Mouse (Mus musculus) C2C12 (cell line): Measurements from ENCODE around the gene AI481877. TPM values are rescaled to one million over a fixed set of nuclear protein-coding genes. Genes with fewer than 3 reads are reported as not detected.
A peak's percentile ranks its signal among the peaks of the same experiment; 100 is the strongest.

Source experiments
- H3K27me3 ChIP-seq: one replicate; pipeline ENCODE4 v1.6.1; 2011; ENCODE audit not compliant: control insufficient read depth, insufficient read depth, insufficient read length
- H3K36me3 ChIP-seq: one replicate; pipeline ENCODE4 v1.6.1; 2011; ENCODE audit not compliant: control insufficient read depth, insufficient read depth
- H3K4me3 ChIP-seq: one replicate; pipeline ENCODE4 v1.5.1; 2011; ENCODE audit warnings: mild to moderate bottlenecking, control low read depth; ENCODE audit not compliant: poor library complexity, insufficient read depth, severe bottlenecking
- H3K79me2 ChIP-seq: one replicate; pipeline ENCODE4 v1.6.1; 2011; ENCODE audit not compliant: control insufficient read depth, insufficient read depth
- H3K79me3 ChIP-seq: one replicate; pipeline ENCODE4 v1.6.1; 2011; ENCODE audit warnings: low read depth, control low read depth
- H3ac ChIP-seq: one replicate; pipeline ENCODE3; 2011; ENCODE audit warnings: low read depth; ENCODE audit not compliant: control insufficient read depth, insufficient read length
- CEBPB ChIP-seq: IDR thresholded peaks from one replicate; pipeline ENCODE4 v1.6.1; 2011; ENCODE audit warnings: low read depth, mild to moderate bottlenecking, control low read depth, moderate library complexity
- CTCF ChIP-seq: IDR thresholded peaks from one replicate; pipeline ENCODE4 v1.5.1; 2011; ENCODE audit not compliant: control insufficient read depth, insufficient read depth, insufficient read length
- FOSL1 ChIP-seq: IDR thresholded peaks from one replicate; pipeline ENCODE4 v1.8.0; 2011; ENCODE audit warnings: mild to moderate bottlenecking, low read length; ENCODE audit not compliant: poor library complexity, insufficient read depth, severe bottlenecking
- MAX ChIP-seq: IDR thresholded peaks from one replicate; pipeline ENCODE4 v1.6.1; 2011; ENCODE audit warnings: mild to moderate bottlenecking, control low read depth
- MYOD1 ChIP-seq: IDR thresholded peaks from one replicate; pipeline ENCODE4 v1.6.1; 2011; ENCODE audit warnings: low read depth; ENCODE audit not compliant: control insufficient read depth, insufficient read length
- MYOG ChIP-seq: IDR thresholded peaks from one replicate; pipeline ENCODE4 v1.6.1; 2011; ENCODE audit not compliant: control insufficient read depth, insufficient read length; ENCODE audit errors: extremely low read depth
- USF1 ChIP-seq: IDR thresholded peaks from one replicate; pipeline ENCODE4 v1.6.1; 2011; ENCODE audit warnings: low read depth, mild to moderate bottlenecking, control low read depth, moderate library complexity
- polyA plus RNA-seq: library from polyadenylated mRNA; unstranded; fragments of >200 nt; fragmentation: generic; extraction: Trizol; gene quantifications from one replicate; pipeline ENCODE4 v1.2.1, GENCODE M21; 2012; ENCODE audit warnings: missing spikeins

The AI481877 gene
- polyA plus RNA-seq, 1 experiment = not detected

DNA sequence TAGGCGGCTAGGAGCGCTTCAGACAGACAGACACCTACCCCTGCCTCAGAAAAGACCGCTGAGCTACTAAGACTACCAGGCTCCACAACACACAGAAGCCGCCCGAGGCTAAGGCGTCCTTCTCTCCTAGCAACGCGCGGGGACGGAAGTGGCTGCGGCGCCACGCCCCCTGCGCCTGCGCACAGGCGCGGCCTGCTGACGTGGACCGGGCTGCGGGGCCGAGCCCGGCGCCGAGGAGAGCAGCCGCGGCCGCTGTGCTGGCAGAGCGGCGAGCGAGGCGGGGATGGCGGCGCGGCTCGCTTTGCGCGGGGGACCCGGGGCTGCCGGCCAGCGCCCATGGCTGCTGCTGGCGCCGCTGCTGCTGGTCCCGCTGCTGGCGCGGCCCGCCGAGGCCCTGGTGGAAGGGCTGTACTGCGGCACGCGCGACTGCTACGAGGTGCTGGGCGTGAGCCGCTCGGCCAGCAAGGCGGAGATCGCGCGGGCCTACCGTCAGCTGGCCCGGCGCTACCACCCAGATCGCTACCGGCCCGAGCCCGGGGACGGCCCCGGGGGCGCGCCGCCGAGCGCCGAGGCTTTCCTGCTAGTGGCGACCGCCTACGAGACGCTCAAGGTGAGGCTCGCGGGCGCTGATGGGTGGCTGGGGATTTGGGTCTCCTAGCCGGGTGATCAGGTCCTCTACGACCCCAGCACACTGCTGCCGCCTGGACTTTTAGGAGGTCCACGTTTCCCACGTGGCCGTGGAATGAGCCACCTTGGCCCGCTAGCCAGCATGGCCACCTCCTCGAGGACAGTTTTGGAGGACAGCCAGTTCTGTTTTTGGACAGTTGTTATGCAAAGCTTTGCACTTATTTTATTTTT, 135.6 kb downstream of the AI481877 start, which contains the start of gene Gm20503:
Gene Gm20503, plus strand, starts transcription at position 263 of the 858 bp plus-strand sequence.
- H3K79me3 ChIP-seq = peaks cover 44% of the 10 kb centered on the region
- peaks cover 52% of the 10 kb centered on the region for H3K79me2 ChIP-seq
- H3ac ChIP-seq = peak within 1 kb of the TSS; percentile 96
- H3K27me3 ChIP-seq = no peaks in the 10 kb centered on the region
- no peak for TF ChIP-seq MYOD1
- TF ChIP-seq MAX = peak; percentile 59
- no peaks in the 10 kb centered on the region for H3K36me3 ChIP-seq
- H3K4me3 ChIP-seq = peak within 1 kb of the TSS; percentile 84

- Histone ChIP-seq H3K79me2 (peaks cover 27% of the 10 kb centered on the region), H3K36me3 (no peaks in the 10 kb centered on the region), H3K27me3 (no peaks in the 10 kb centered on the region), H3ac (no peak overlapping the region), H3K79me3 (peaks cover 22% of the 10 kb centered on the region), H3K4me3 (no peak overlapping the region)
- TF ChIP-seq CTCF = peak; percentile 33
- no peak for TF ChIP-seq FOSL1
Measured at GRCm38 (mm10) chr4:59000614-59001013, 138.2 kb downstream of the AI481877 start.

GRCm38 (mm10) chr4:58999686-59000085, 139.1 kb downstream of the AI481877 start:
- Histone ChIP-seq H3K4me3 (no peak overlapping the region), H3K79me2 (peaks cover 17% of the 10 kb centered on the region), H3ac (no peak overlapping the region), H3K36me3 (no peaks in the 10 kb centered on the region), H3K27me3 (no peaks in the 10 kb centered on the region), H3K79me3 (peaks cover 13% of the 10 kb centered on the region)
- TF ChIP-seq MAX (peak; percentile 68), CTCF (peak; percentile 76), USF1 (no peak)

DNA sequence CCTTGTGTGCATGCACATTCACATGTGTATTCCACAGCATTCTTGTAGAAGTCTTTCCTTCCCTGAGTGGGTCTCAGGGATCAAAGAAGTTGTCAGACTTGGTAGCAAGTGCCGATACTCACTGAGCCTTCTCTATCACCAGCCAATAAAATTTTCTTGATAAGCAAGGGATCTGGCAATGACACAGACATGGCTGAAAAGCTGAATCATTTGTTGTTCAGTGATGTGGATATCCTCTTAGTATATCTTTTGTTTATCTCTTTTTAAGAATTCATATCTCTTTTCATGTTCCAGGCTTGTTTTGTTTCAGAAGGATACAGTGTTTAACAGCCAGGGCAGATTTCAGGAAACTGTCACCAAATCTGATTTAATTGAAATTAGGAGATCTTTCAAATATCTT, 140.1 kb downstream of the AI481877 start:
- H3K79me2 ChIP-seq = peaks cover 7% of the 10 kb centered on the region
- TF ChIP-seq MYOG (no peak), MAX (no peak), CTCF (no peak), USF1 (no peak), FOSL1 (no peak), CEBPB (no peak), MYOD1 (no peak)
- peaks cover 3% of the 10 kb centered on the region for H3K79me3 ChIP-seq
- H3K27me3 ChIP-seq = no peaks in the 10 kb centered on the region
- H3K4me3 ChIP-seq = no peak overlapping the region
- no peak overlapping the region for H3ac ChIP-seq
- no peaks in the 10 kb centered on the region for H3K36me3 ChIP-seq

DNA sequence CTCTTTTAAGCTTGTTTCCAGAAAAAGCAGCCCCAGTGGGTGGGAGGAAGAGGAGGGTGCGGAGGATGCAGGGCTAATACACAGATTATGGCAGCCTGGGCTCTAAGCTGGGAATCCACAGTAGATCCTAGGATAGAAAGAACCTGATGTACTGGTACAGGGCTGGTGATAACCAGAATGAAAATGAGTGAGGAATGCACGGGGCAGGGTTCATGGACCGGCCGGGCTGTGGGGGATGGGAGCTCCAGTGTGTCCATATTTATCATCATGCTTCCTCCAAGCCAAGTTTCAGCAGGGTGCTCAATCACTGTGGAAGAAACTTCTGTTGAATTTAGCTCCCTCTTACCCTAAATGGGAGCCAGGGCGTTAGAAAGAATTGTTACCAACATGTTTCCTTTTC, 141.7 kb downstream of the AI481877 start:
- Histone ChIP-seq H3K27me3 (no peaks in the 10 kb centered on the region), H3K79me3 (no peaks in the 10 kb centered on the region), H3K4me3 (no peak overlapping the region), H3K36me3 (no peaks in the 10 kb centered on the region), H3ac (no peak overlapping the region), H3K79me2 (no peaks in the 10 kb centered on the region)
- no peak for TF ChIP-seq USF1
- no peak for TF ChIP-seq MYOD1
- no peak for TF ChIP-seq CEBPB
- no peak for TF ChIP-seq CTCF
- no peak for TF ChIP-seq MYOG
- TF ChIP-seq MAX = no peak
- no peak for TF ChIP-seq FOSL1

- no peak overlapping the region for H3ac ChIP-seq
- no peaks in the 10 kb centered on the region for H3K36me3 ChIP-seq
- H3K4me3 ChIP-seq = no peak overlapping the region
- no peaks in the 10 kb centered on the region for H3K79me3 ChIP-seq
- no peaks in the 10 kb centered on the region for H3K27me3 ChIP-seq
- no peaks in the 10 kb centered on the region for H3K79me2 ChIP-seq
- no peak for TF ChIP-seq FOSL1
- TF ChIP-seq USF1 = no peak
- TF ChIP-seq MYOG = no peak
- TF ChIP-seq CEBPB = no peak
- TF ChIP-seq MAX = no peak
- TF ChIP-seq CTCF = no peak
- TF ChIP-seq MYOD1 = no peak
Measured at GRCm38 (mm10) chr4:58995251-58995693, 143.5 kb downstream of the AI481877 start.
